Mouse (Mus musculus): Measurements from ENCODE around the gene Ddb1. TPM values are rescaled to one million over a fixed set of nuclear protein-coding genes. Genes with fewer than 3 reads are reported as not detected.

Ddb1 gene
- total and polyA plus RNA-seq, 2 experiments = 63.5 to 128 TPM

- Histone ChIP-seq H3K27me3 (ENCODE audit: control insufficient read depth, insufficient read depth, low read length) (no peaks in the 10 kb centered on the region), H3K9ac (ENCODE audit: low read depth, low read length) (peak overlapping the region; percentile 66), H3K4me1 (ENCODE audit: control insufficient read depth, insufficient read depth, low read length) (peaks cover 28% of the 10 kb centered on the region), H3K79me2 (ENCODE audit: control insufficient read depth, insufficient read depth, low read length) (no peaks in the 10 kb centered on the region), H3K4me3 (ENCODE audit: insufficient read depth, low read depth, low read length) (no peak overlapping the region), H3K27ac (replicated peaks; ENCODE audit: insufficient read depth, low read depth, low read length) (peak overlapping the region; percentile 95), H3K36me3 (ENCODE audit: control insufficient read depth, insufficient read depth, low read length) (peaks cover 19% of the 10 kb centered on the region; the same call in 1 of the 2 replicates)
- TF ChIP-seq CTCF (IDR thresholded peaks at IDR 0.05; ENCODE audit: low read depth, low read length) (no peak), POLR2A (IDR thresholded peaks at IDR 0.05; ENCODE audit: extremely low read depth, insufficient read depth, low read length) (no peak)
- DNase-seq (ENCODE audit: extremely low read depth, low read depth, low spot score) = peak; percentile 97
- WGBS = 26% methylated on average over 5 of the region's 5 CpGs
These were observed 52.6 kb downstream of the Ddb1 start for GRCm38 (mm10) chr19:10657742-10658141.

- DNase-seq (ENCODE audit: extremely low read depth, low read depth, low spot score) = peak; percentile 96
- no peak for TF ChIP-seq POLR2A (IDR thresholded peaks at IDR 0.05; ENCODE audit: extremely low read depth, insufficient read depth, low read length)
- Histone ChIP-seq H3K36me3 (ENCODE audit: control insufficient read depth, insufficient read depth, low read length) (peaks cover 19% of the 10 kb centered on the region; the same call in 1 of the 2 replicates), H3K79me2 (ENCODE audit: control insufficient read depth, insufficient read depth, low read length) (no peaks in the 10 kb centered on the region), H3K9ac (ENCODE audit: low read depth, low read length) (peak overlapping the region; percentile 66; the same call in 1 of the 2 replicates), H3K4me3 (ENCODE audit: insufficient read depth, low read depth, low read length) (no peak overlapping the region), H3K27ac (replicated peaks; ENCODE audit: insufficient read depth, low read depth, low read length) (peak overlapping the region; percentile 91), H3K4me1 (ENCODE audit: control insufficient read depth, insufficient read depth, low read length) (peaks cover 28% of the 10 kb centered on the region), H3K27me3 (ENCODE audit: control insufficient read depth, insufficient read depth, low read length) (no peaks in the 10 kb centered on the region)
- 20% methylated on average over 2 of the region's 2 CpGs for WGBS
These were observed 53.3 kb downstream of the Ddb1 start for GRCm38 (mm10) chr19:10658406-10658805.

GRCm38 (mm10) chr19:10661373-10661772 lies 56.2 kb downstream of the Ddb1 start:
- H3K4me3 ChIP-seq (ENCODE audit: insufficient read depth, low read depth, low read length) = no peak overlapping the region
- no peak for DNase-seq (ENCODE audit: extremely low read depth, low read depth, low spot score)
- no peaks in the 10 kb centered on the region for H3K27me3 ChIP-seq (ENCODE audit: control insufficient read depth, insufficient read depth, low read length)
- peaks cover 27% of the 10 kb centered on the region for H3K4me1 ChIP-seq (ENCODE audit: control insufficient read depth, insufficient read depth, low read length)
- no peaks in the 10 kb centered on the region for H3K79me2 ChIP-seq (ENCODE audit: control insufficient read depth, insufficient read depth, low read length)
- H3K36me3 ChIP-seq (ENCODE audit: control insufficient read depth, insufficient read depth, low read length) = peaks cover 9% of the 10 kb centered on the region; the same call in 1 of the 2 replicates
- no peak overlapping the region for H3K9ac ChIP-seq (ENCODE audit: low read depth, low read length)
- WGBS = 85% methylated on average over 5 of the region's 5 CpGs
- TF ChIP-seq POLR2A (IDR thresholded peaks at IDR 0.05; ENCODE audit: extremely low read depth, insufficient read depth, low read length) = no peak
- TF ChIP-seq CTCF (IDR thresholded peaks at IDR 0.05; ENCODE audit: low read depth, low read length) = no peak
- H3K27ac ChIP-seq (replicated peaks; ENCODE audit: insufficient read depth, low read depth, low read length) = no peak overlapping the region

GRCm38 (mm10) chr19:10661919-10662318 lies 56.8 kb downstream of the Ddb1 start:
- H3K36me3 ChIP-seq (ENCODE audit: control insufficient read depth, insufficient read depth, low read length) = peaks cover 9% of the 10 kb centered on the region; the same call in 1 of the 2 replicates
- peaks cover 23% of the 10 kb centered on the region for H3K4me1 ChIP-seq (ENCODE audit: control insufficient read depth, insufficient read depth, low read length)
- no peak overlapping the region for H3K9ac ChIP-seq (ENCODE audit: low read depth, low read length)
- no peak for TF ChIP-seq POLR2A (IDR thresholded peaks at IDR 0.05; ENCODE audit: extremely low read depth, insufficient read depth, low read length)
- TF ChIP-seq CTCF (IDR thresholded peaks at IDR 0.05; ENCODE audit: low read depth, low read length) = no peak
- H3K27ac ChIP-seq (replicated peaks; ENCODE audit: insufficient read depth, low read depth, low read length) = no peak overlapping the region
- H3K27me3 ChIP-seq (ENCODE audit: control insufficient read depth, insufficient read depth, low read length) = no peaks in the 10 kb centered on the region
- H3K79me2 ChIP-seq (ENCODE audit: control insufficient read depth, insufficient read depth, low read length) = no peaks in the 10 kb centered on the region
- no peak for DNase-seq (ENCODE audit: extremely low read depth, low read depth, low spot score)
- WGBS = 96% methylated on average over 2 of the region's 2 CpGs
- H3K4me3 ChIP-seq (ENCODE audit: insufficient read depth, low read depth, low read length) = no peak overlapping the region

GRCm38 (mm10) chr19:10662665-10663064 lies 57.5 kb downstream of the Ddb1 start:
- Histone ChIP-seq H3K27me3 (ENCODE audit: control insufficient read depth, insufficient read depth, low read length) (no peaks in the 10 kb centered on the region), H3K36me3 (ENCODE audit: control insufficient read depth, insufficient read depth, low read length) (peaks cover 9% of the 10 kb centered on the region; the same call in 1 of the 2 replicates), H3K27ac (replicated peaks; ENCODE audit: insufficient read depth, low read depth, low read length) (no peak overlapping the region), H3K4me3 (ENCODE audit: insufficient read depth, low read depth, low read length) (no peak overlapping the region), H3K4me1 (ENCODE audit: control insufficient read depth, insufficient read depth, low read length) (peaks cover 17% of the 10 kb centered on the region), H3K79me2 (ENCODE audit: control insufficient read depth, insufficient read depth, low read length) (no peaks in the 10 kb centered on the region), H3K9ac (ENCODE audit: low read depth, low read length) (no peak overlapping the region)
- WGBS = 42% methylated on average over 3 of the region's 3 CpGs
- TF ChIP-seq CTCF (IDR thresholded peaks at IDR 0.05; ENCODE audit: low read depth, low read length) (no peak), POLR2A (IDR thresholded peaks at IDR 0.05; ENCODE audit: extremely low read depth, insufficient read depth, low read length) (no peak)
- DNase-seq (ENCODE audit: extremely low read depth, low read depth, low spot score) = peak; percentile 58

- no peaks in the 10 kb centered on the region for H3K27me3 ChIP-seq (ENCODE audit: control insufficient read depth, insufficient read depth, low read length)
- WGBS = 56% methylated on average over 3 of the region's 3 CpGs
- no peak overlapping the region for H3K4me3 ChIP-seq (ENCODE audit: insufficient read depth, low read depth, low read length)
- no peak overlapping the region for H3K9ac ChIP-seq (ENCODE audit: low read depth, low read length)
- peaks cover 3% of the 10 kb centered on the region; the same call in 1 of the 2 replicates for H3K4me1 ChIP-seq (ENCODE audit: control insufficient read depth, insufficient read depth, low read length)
- no peaks in the 10 kb centered on the region for H3K79me2 ChIP-seq (ENCODE audit: control insufficient read depth, insufficient read depth, low read length)
- TF ChIP-seq CTCF (IDR thresholded peaks at IDR 0.05; ENCODE audit: low read depth, low read length) (no peak), POLR2A (IDR thresholded peaks at IDR 0.05; ENCODE audit: extremely low read depth, insufficient read depth, low read length) (no peak)
- no peak overlapping the region for H3K27ac ChIP-seq (replicated peaks; ENCODE audit: insufficient read depth, low read depth, low read length)
- peaks cover 7% of the 10 kb centered on the region; the same call in 1 of the 2 replicates for H3K36me3 ChIP-seq (ENCODE audit: control insufficient read depth, insufficient read depth, low read length)
- DNase-seq (ENCODE audit: extremely low read depth, low read depth, low spot score) = peak; percentile 39
These were observed 60.0 kb downstream of the Ddb1 start for GRCm38 (mm10) chr19:10665093-10665492.
